Mouse (Mus musculus): ENCODE results near the gene Ndel1. TPM values are rescaled to one million over a fixed set of nuclear protein-coding genes. Genes with fewer than 3 reads are reported as not detected.

Gene Ndel1
- polyA plus RNA-seq, 1 experiment from 2014 or later, result 80.4 TPM

GRCm38 (mm10) chr11:68888653-68889052 lies 17.0 kb upstream of the Ndel1 start:
- H3K36me3 ChIP-seq, result no peaks in the 10 kb centered on the region
- ATAC-seq (ENCODE audit: low FRiP score, low read depth), result no peak
- no peak overlapping the region for H3K4me3 ChIP-seq
- 72% methylated on average over 2 of the region's 2 CpGs for WGBS
- H3K9ac ChIP-seq, result no peak overlapping the region
- no peaks in the 10 kb centered on the region for H3K9me3 ChIP-seq
- H3K27me3 ChIP-seq (replicated peaks), result no peaks in the 10 kb centered on the region
- no peak overlapping the region for H3K27ac ChIP-seq
- no peak overlapping the region for H3K4me2 ChIP-seq (replicated peaks)
- H3K4me1 ChIP-seq, result no peaks in the 10 kb centered on the region

- no peaks in the 10 kb centered on the region for H3K27me3 ChIP-seq (replicated peaks)
- H3K9ac ChIP-seq, result no peak within 1 kb of the TSS
- ATAC-seq (ENCODE audit: low FRiP score, low read depth), result no peak
- WGBS, result 35% methylated on average over 6 of the region's 6 CpGs
- H3K27ac ChIP-seq, result no peak within 1 kb of the TSS
- H3K4me1 ChIP-seq, result no peaks in the 10 kb centered on the region
- no peaks in the 10 kb centered on the region for H3K36me3 ChIP-seq
- H3K9me3 ChIP-seq, result no peaks in the 10 kb centered on the region
- no peak within 1 kb of the TSS for H3K4me2 ChIP-seq (replicated peaks)
- H3K4me3 ChIP-seq, result no peak within 1 kb of the TSS
Measured at GRCm38 (mm10) chr11:68888253-68888652, 16.6 kb upstream of the Ndel1 start, which contains the start of gene Rnf222. Gene Rnf222, plus strand, starts transcription at chr11:68888553.

GRCm38 (mm10) chr11:68886091-68886490 lies 14.4 kb upstream of the Ndel1 start:
- no peaks in the 10 kb centered on the region for H3K27me3 ChIP-seq (replicated peaks)
- H3K4me3 ChIP-seq, result no peak overlapping the region
- ATAC-seq (ENCODE audit: low FRiP score, low read depth), result no peak
- no peaks in the 10 kb centered on the region for H3K9me3 ChIP-seq
- 81% methylated on average over 5 of the region's 5 CpGs for WGBS
- H3K9ac ChIP-seq, result no peak overlapping the region
- H3K27ac ChIP-seq, result no peak overlapping the region
- no peaks in the 10 kb centered on the region for H3K36me3 ChIP-seq
- no peak overlapping the region for H3K4me2 ChIP-seq (replicated peaks)
- no peaks in the 10 kb centered on the region for H3K4me1 ChIP-seq

GRCm38 (mm10) chr11:68884368-68884767 lies 12.7 kb upstream of the Ndel1 start:
- H3K4me1 ChIP-seq, result no peaks in the 10 kb centered on the region
- H3K36me3 ChIP-seq, result no peaks in the 10 kb centered on the region
- 77% methylated on average over 5 of the region's 5 CpGs for WGBS
- no peaks in the 10 kb centered on the region for H3K27me3 ChIP-seq (replicated peaks)
- H3K4me3 ChIP-seq, result no peak overlapping the region
- no peak overlapping the region for H3K4me2 ChIP-seq (replicated peaks)
- H3K9ac ChIP-seq, result no peak overlapping the region
- H3K27ac ChIP-seq, result no peak overlapping the region
- ATAC-seq (ENCODE audit: low FRiP score, low read depth), result no peak
- H3K9me3 ChIP-seq, result no peaks in the 10 kb centered on the region

GRCm38 (mm10) chr11:68883843-68884242 lies 12.2 kb upstream of the Ndel1 start:
- no peaks in the 10 kb centered on the region for H3K36me3 ChIP-seq
- WGBS, result 77% methylated on average over 2 of the region's 2 CpGs
- H3K27me3 ChIP-seq (replicated peaks), result no peaks in the 10 kb centered on the region
- no peak overlapping the region for H3K4me2 ChIP-seq (replicated peaks)
- no peak overlapping the region for H3K4me3 ChIP-seq
- no peak for ATAC-seq (ENCODE audit: low FRiP score, low read depth)
- H3K4me1 ChIP-seq, result no peaks in the 10 kb centered on the region
- no peak overlapping the region for H3K27ac ChIP-seq
- H3K9me3 ChIP-seq, result no peaks in the 10 kb centered on the region
- H3K9ac ChIP-seq, result no peak overlapping the region

- 25% methylated on average over 14 of the region's 14 CpGs for WGBS
- no peak overlapping the region for H3K4me3 ChIP-seq
- no peak overlapping the region for H3K9ac ChIP-seq
- no peaks in the 10 kb centered on the region for H3K27me3 ChIP-seq (replicated peaks)
- H3K4me1 ChIP-seq, result no peaks in the 10 kb centered on the region
- H3K4me2 ChIP-seq (replicated peaks), result no peak overlapping the region
- H3K27ac ChIP-seq, result no peak overlapping the region
- ATAC-seq (ENCODE audit: low FRiP score, low read depth), result no peak
- H3K36me3 ChIP-seq, result no peaks in the 10 kb centered on the region
- no peaks in the 10 kb centered on the region for H3K9me3 ChIP-seq
Measured at GRCm38 (mm10) chr11:68882107-68882506, 10.4 kb upstream of the Ndel1 start.

- Histone ChIP-seq H3K9me3 (no peaks in the 10 kb centered on the region), H3K9ac (no peak overlapping the region), H3K4me2 (replicated peaks) (no peak overlapping the region), H3K27ac (no peak overlapping the region), H3K36me3 (no peaks in the 10 kb centered on the region), H3K4me1 (no peaks in the 10 kb centered on the region), H3K27me3 (replicated peaks) (no peaks in the 10 kb centered on the region), H3K4me3 (no peak overlapping the region)
- WGBS, result 89% methylated on average over 5 of the region's 5 CpGs
- ATAC-seq (ENCODE audit: low FRiP score, low read depth), result no peak
Measured at GRCm38 (mm10) chr11:68878811-68879210, 7.2 kb upstream of the Ndel1 start.

GRCm38 (mm10) chr11:68874841-68875240 lies 3.2 kb upstream of the Ndel1 start:
- no peaks in the 10 kb centered on the region for H3K27me3 ChIP-seq (replicated peaks)
- H3K9me3 ChIP-seq, result no peaks in the 10 kb centered on the region
- H3K4me1 ChIP-seq, result no peaks in the 10 kb centered on the region
- H3K36me3 ChIP-seq, result no peaks in the 10 kb centered on the region
- 0% methylated on average over 2 of the region's 2 CpGs for WGBS
- no peak for ATAC-seq (ENCODE audit: low FRiP score, low read depth)
- H3K4me3 ChIP-seq, result no peak overlapping the region
- H3K4me2 ChIP-seq (replicated peaks), result no peak overlapping the region
- H3K27ac ChIP-seq, result no peak overlapping the region
- H3K9ac ChIP-seq, result no peak overlapping the region

- Histone ChIP-seq H3K4me1 (no peaks in the 10 kb centered on the region), H3K9me3 (no peaks in the 10 kb centered on the region), H3K9ac (no peak overlapping the region), H3K27me3 (replicated peaks) (no peaks in the 10 kb centered on the region), H3K4me3 (no peak overlapping the region), H3K27ac (no peak overlapping the region), H3K36me3 (no peaks in the 10 kb centered on the region), H3K4me2 (replicated peaks) (no peak overlapping the region)
- 86% methylated on average over 9 of the region's 9 CpGs for WGBS
- no peak for ATAC-seq (ENCODE audit: low FRiP score, low read depth)
Measured at GRCm38 (mm10) chr11:68871277-68871676, 381 bp downstream of the Ndel1 start.

GRCm38 (mm10) chr11:68864544-68865189 lies 7.0 kb downstream of the Ndel1 start:
- no peaks in the 10 kb centered on the region for H3K27me3 ChIP-seq (replicated peaks)
- H3K9me3 ChIP-seq, result no peaks in the 10 kb centered on the region
- ATAC-seq (ENCODE audit: low FRiP score, low read depth), result no peak
- no peak overlapping the region for H3K27ac ChIP-seq
- no peak overlapping the region for H3K4me2 ChIP-seq (replicated peaks)
- H3K36me3 ChIP-seq, result no peaks in the 10 kb centered on the region
- no peak overlapping the region for H3K4me3 ChIP-seq
- H3K4me1 ChIP-seq, result no peaks in the 10 kb centered on the region
- WGBS, result 73% methylated on average over 9 of the region's 9 CpGs
- H3K9ac ChIP-seq, result no peak overlapping the region

GRCm38 (mm10) chr11:68863631-68864091 lies 8.0 kb downstream of the Ndel1 start:
- Histone ChIP-seq H3K9me3 (no peaks in the 10 kb centered on the region), H3K36me3 (no peaks in the 10 kb centered on the region), H3K27me3 (replicated peaks) (no peaks in the 10 kb centered on the region), H3K4me3 (no peak overlapping the region), H3K4me1 (no peaks in the 10 kb centered on the region), H3K27ac (no peak overlapping the region), H3K4me2 (replicated peaks) (no peak overlapping the region), H3K9ac (no peak overlapping the region)
- 73% methylated on average over 4 of the region's 4 CpGs for WGBS
- no peak for ATAC-seq (ENCODE audit: low FRiP score, low read depth)

GRCm38 (mm10) chr11:68862260-68862659 lies 9.4 kb downstream of the Ndel1 start:
- Histone ChIP-seq H3K4me3 (no peak overlapping the region), H3K27ac (no peak overlapping the region), H3K4me2 (replicated peaks) (no peak overlapping the region), H3K36me3 (no peaks in the 10 kb centered on the region), H3K4me1 (no peaks in the 10 kb centered on the region), H3K9me3 (no peaks in the 10 kb centered on the region), H3K27me3 (replicated peaks) (no peaks in the 10 kb centered on the region), H3K9ac (no peak overlapping the region)
- ATAC-seq (ENCODE audit: low FRiP score, low read depth), result no peak
- 72% methylated on average over 2 of the region's 2 CpGs for WGBS

- Histone ChIP-seq H3K4me3 (no peak overlapping the region), H3K36me3 (no peaks in the 10 kb centered on the region), H3K4me1 (no peaks in the 10 kb centered on the region), H3K27ac (no peak overlapping the region), H3K9ac (no peak overlapping the region), H3K4me2 (replicated peaks) (no peak overlapping the region), H3K9me3 (no peaks in the 10 kb centered on the region), H3K27me3 (replicated peaks) (no peaks in the 10 kb centered on the region)
- ATAC-seq (ENCODE audit: low FRiP score, low read depth), result no peak
- WGBS, result 83% methylated on average over 8 of the region's 8 CpGs
Measured at GRCm38 (mm10) chr11:68859943-68860593, 11.6 kb downstream of the Ndel1 start.
